Mouse (Mus musculus): ENCODE data around the gene Ubxn2a. TPM values are rescaled to one million over a fixed set of nuclear protein-coding genes. Genes with fewer than 3 reads are reported as not detected.
A peak's percentile ranks its signal among the peaks of the same experiment; 100 is the strongest.

The Ubxn2a gene
- total RNA-seq, 1 experiment from 2014 or later = 37.4 TPM

DNA sequence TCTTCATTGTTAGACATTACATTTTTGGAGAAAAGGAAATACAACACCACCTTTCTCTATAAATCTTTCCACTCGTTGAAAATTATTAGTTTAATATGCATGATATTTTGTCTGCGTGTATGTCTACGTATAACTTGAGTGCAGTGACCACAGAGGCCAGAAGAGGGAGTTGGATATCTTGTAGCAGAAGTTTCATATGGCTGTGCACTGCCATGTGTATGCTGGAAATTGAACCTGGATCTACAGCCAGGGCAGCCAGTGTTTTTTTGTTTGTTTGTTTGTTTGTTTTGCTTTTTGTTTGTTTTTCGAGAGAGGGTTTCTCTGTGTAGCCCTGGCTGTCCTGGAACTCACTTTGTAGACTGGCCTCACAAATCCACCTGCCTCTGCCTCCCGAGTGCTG, 28.5 kb downstream of the Ubxn2a start:
- no peak for DNase-seq

DNA sequence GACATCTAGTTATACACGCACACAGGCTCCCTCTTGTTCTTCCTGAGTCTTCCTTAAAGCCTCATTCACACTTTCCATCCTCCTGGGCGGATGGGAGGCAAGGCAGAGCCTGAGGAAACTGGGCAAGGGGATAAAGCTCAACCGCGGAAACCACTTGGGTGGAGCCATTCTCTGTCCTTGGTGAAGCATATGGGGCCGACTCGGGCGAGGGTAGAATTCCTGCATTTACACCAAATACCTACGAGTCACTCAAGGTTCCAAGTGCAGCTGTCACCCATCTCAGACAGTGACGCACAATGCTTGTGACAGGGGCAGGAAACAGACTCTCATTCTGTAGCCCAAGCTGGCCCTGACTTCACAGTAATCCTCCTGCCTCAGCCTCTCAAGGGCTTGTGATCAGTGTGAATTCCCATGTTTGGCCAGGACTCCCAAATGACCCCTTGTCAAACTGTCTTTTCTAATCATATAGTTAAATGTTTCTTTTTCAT, 29.2 kb downstream of the Ubxn2a start:
- no peak for DNase-seq

DNA sequence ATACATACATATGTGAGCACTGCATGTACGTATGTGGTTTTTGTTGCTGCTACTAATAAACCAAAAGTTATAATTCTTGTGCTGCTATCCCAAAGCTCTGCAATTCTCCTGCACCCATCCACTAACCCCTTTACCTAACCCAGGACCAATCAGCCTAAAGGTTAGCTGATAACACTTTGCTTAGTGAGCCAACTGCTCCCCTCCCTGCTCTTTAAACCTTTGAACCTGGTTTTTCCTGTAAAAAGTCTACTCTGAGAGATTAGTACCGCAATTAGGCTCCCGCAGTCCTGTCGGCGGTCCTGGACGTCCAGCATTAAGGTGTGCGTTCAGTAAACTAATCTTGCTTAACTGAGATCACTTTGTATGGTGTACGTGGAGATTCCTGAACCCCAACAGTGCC, 31.9 kb downstream of the Ubxn2a start:
- no peak for DNase-seq

DNA sequence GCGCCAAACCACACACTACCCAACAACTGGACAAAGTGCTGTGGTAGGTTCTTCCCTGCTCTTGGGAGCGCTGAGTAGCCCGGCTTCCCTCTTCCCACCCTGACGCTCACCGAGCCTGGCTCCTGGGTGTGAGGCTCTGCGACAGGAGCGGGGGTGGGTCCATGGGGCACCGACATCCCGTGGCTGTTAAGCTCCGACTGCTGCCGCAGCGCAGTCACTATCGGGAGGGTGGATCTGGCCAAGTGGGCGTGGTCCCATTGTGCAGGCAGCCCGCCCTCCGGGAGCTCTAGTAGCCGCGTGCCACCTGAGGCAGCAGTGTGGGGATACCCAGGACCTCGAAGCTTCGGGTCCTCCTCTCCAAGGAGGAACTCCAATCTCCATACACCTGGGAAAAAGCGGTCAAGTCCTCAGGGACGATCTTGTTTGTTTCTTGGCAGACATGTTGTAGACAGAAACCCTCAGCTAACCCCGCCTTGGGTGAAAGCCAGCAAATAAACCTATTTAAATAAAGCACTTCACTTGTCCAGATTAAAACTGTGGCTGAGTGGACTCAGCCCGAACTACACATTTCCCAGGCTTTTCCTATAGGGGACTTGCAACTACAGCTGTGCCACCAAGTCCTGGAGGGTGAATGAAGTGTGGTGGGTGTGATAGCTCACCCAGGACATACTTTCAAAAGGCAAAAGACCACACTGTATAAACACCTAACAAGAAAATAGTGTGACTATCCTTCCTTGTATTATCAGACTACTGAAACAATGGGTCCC, 33.2 kb downstream of the Ubxn2a start, which contains the start of gene Mfsd2b:
Gene Mfsd2b, minus strand, starts transcription at position 199 of the 767 bp plus-strand sequence.
- DNase-seq = peak; percentile 87

DNA sequence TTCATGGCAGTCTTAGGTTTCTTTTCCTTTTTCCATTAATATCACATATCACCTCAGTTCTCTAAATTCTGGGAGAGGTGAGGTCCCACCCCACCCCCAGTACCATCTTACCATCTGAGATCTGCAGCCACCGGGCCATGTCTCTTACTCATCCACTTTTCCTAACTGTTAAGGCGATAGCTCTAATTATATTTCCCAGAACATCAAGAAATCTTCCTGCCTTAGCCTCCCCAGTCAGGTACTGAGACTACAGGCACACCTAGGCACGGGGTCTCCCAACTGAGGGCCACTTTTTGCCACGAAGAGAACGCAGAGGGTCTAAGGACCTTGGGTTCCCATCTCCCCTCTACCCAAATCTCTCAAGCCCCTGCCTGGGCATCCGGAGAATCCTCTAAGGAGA, 34.0 kb downstream of the Ubxn2a start:
- no peak for DNase-seq

DNA sequence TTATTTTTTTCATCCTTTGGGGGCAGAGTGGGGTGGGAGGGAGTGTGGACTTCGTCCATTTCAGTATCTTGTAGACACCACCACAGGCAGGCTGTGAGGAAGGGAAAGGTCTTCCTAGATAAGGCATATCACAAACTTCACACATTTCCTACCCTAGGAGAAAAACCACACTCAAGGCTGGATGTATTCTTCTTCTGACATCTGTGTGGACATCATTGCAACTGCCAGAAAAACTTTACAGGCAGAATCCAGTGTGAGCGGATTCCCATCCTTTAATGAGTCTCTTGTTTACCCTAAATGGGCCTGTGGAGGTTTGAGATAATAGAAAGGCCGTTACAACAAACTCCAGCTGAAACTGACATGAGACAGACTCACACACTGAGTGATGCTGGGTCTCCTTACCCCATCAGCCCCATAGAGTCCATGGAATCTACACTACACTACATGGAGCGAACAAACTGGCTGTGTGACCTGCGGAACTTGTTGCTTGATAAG, 34.5 kb downstream of the Ubxn2a start:
- DNase-seq = no peak

DNA sequence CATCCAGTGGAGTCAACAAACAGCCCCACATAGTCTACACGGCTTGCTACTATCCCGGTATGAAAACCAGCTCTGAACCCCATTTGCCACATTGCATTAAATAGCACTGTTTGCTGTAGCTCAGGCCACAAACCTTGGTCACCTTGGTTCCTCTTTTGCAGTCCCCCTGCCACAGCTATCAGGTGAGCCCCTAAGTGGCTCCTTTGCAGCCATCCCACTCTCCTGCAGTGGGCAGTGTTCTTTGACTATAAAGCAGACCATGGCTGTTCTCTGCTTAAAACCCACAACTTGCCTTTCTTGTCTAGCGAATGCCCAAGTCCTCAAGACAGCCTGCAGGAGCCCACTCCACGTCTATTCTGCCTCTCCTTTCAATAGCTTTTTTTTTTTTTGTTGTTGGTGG, 35.2 kb downstream of the Ubxn2a start:
- DNase-seq = no peak

DNA sequence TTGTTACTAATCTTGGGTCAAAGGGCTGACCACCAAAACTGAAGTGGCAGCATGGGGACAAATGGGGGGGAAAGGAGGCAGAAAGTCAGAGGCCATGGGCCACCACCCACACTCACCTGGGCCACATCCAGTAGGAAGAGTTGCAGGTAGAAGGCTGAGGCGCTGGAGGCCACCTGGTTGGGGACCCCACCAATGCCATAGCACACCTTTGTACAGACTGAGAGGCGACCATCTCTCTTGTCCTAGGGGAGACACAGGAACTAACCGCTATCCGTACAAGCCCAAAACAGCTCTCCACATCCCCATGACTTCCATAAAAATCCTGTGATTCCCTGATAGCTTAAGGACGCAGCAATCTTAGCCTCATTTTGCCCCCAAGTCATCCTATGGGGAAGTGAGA, 36.2 kb downstream of the Ubxn2a start:
- DNase-seq = no peak

DNA sequence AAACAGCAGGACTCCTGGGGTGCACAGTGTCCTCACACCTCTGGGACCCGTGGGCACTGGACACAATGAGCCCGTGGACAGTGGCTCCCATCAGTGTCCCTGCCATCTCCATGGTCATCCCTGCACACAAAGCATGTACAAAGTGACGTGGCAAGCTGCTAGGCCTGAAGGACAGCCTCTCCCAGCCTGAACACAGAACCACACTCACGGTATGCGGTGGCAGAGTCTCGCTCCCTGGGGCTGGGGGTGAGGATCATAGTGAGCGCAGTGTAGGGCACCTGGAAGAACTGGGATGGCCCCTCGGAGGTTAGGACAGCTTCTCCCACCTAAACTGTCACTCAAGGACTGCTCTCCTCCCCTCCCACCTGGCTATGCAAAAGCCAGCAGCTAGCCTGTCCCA, 38.6 kb downstream of the Ubxn2a start:
- no peak for DNase-seq

DNA sequence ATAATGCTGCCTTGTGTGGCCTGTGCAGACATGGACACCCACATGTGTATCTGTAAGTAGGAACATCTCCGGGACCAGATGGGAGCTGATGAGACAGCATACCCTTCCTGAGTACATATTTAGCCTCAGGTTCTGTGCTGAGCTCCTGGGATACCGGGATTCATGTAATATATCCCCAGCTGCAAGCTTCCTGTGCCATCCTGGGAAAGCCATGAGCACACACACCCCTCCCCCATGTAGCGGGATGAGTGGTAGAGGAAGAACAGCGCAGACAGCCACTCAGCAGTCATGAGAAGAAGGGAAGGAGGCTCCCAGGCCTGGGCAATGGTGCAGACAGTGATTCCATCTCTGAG, 43.2 kb downstream of the Ubxn2a start:
- no peak for DNase-seq

DNA sequence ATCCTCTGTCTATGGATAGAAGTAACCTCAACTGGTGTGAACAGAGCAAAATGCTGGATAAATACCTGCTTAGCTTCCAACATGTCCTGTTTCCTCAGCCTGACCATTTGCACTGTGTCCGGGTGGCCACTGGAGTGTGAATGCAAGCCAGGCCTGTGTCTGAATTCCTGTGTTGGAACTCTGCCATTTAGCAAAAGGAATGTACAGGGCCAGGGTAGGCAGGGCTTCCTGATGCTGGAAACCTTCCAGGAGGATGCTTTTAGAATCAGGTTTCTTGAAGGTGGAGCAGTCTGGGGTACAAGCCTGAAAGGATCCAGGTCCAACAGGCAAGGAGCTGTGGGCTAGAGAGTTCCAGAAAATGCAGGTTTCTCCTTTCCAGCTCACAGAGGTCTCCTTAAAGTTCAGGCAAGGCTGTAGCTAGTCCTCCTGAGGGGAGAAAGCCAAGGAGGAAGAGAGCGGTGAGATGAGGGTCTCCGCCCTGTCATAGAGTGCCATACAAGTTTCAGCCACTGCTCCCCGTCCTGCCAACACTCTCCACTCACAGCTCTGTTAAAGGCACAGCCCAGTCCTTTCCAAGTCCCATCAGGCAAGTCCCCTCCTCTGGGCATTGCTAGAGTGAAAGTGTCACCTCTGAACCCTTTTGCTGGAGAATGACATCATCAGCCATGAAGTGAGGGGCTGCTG, 43.7 kb downstream of the Ubxn2a start:
- peak; percentile 27 for DNase-seq

DNA sequence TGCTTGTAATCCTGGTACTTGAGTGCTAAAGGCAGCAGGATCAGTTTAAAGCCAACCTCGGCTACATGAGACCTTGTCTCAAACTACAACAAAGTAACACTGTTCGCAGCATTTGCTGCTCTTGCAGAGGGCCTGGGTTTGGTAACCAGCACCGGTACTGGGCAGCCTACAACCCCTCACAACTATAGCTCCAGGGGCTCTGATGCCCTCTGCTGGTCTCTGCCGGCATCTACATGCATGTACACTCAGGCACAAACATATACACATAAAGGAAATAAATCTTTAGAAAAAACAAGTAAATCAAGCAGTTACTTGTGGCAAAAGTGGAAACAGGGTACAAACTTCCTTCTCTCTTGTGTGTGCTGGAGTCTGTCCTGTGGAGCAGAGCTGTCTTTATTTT, 44.8 kb downstream of the Ubxn2a start:
- DNase-seq = no peak

DNA sequence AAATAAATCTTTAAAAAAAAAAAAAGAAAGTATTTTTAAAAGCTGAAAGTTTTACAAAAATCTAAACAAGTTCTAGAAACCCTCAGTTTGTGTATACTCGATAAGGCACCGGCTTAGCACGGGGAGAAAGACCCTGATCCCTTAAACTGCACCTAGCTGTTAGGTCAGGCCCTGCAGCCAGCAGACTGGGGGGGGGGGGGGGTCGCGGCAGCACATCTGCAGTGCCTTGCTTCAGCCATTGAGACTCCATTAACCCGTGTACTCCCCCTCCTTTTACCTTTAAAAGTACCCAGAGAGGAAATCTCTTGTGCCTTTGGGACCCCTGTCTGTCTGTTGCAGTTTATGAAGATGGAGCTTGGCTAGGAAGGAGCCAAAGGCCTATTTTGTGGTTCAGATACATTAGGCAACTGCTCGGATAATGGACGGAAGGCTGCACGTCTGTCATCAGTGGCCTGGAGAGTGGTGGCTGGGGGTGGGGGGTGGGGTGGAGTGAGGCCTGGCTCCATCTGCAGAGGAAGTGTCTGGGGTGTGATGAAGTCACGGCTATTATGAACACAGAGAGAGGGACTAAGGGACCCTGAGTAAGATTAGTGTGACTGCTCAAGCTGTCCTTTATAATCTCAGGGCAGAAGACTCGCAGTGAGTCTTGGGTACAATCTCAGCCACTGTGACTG, 48.1 kb downstream of the Ubxn2a start:
- no peak for DNase-seq

DNA sequence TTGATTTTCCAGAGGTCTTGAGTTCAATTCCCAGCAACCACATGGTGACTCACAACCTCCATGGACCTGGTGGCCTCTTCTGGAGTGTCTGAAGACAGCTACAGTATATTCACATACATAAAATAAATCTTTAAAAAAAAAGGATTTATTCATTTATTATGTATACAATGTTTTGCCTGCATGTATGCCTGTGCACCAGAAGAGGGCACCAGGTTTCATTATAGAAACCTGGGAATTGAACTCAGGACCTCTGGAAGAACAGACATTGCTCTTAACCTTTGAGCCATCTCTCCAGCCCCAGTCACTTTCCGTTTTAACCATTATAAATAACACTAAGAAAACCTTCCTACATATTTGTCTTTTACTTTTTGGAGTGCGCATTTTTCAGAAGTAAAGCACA, 50.7 kb downstream of the Ubxn2a start:
- DNase-seq = no peak

DNA sequence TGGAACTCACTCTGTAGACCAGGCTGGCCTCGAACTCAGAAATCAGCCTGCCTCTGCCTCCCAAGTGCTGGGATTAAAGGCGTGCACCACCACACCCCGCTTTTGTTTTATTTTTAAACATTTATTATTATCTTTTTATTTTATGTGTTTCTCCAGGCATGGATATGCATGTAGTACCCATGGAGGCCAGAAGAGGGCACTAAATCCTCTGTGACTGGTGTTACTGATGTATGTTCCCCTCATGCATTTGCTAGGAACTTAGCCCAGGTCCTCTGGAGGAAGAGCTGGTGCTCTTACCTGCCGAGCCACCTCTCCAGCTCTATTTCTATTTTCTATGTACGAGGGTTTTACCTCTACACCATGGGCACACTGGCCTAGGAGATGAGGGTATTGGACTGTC, 51.3 kb downstream of the Ubxn2a start:
- DNase-seq = peak; percentile 26

DNA sequence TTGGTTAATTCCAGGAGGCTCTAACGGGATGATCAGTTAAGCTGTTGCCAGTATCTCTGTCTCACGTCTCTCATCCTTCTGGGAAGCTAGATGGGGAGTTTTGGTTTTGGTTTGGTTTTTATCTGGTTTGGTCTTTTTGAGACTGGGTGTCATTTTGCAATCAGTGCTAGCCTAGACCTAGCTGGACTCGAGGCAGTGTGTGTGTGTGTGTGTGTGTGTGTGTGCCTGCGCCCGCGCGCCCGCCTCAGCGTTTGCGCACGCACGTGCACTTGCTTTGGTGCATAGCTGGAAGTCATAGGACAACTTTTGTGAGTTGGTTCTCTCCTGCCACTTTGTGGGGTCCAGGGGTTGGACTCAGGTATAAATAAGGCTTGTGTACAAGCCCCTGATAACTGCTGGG, 63.8 kb downstream of the Ubxn2a start:
- DNase-seq = peak; percentile 52

DNA sequence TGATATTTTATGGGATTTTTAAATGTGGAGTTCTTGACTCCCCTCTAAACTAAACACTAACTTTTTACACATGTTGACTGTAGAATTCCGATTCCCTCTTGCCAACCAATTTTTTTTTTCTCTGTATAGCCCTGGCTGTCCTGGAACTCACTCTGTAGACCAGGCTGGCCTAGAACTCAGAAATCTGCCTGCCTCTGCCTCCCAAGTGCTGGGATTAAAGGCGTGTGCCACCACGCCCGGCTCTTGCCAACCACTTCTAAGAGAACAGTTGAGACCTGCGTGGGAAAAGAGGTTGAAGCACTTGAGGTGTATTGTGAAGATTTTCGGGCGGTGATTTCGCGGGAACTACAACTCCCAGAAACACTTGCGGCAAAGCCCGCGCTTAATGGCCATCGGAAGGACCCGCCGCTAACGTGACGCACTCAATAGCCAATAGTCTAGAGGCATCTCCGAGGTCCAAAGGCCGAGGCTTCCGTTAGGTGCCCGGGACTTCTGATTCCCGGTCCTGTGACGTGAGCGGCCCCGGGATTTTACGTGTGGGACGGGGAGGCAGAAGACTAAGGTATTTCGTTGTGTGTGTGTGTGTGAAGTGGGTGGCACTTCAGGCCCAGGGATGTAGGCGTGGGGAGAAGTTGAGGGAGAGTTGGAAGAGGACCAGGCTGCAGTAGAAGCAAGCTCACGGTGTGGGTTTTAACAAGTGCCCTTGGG, 64.5 kb downstream of the Ubxn2a start, which contains the start of gene Wdcp:
Gene Wdcp, plus strand, starts transcription at position 414 of the 708 bp plus-strand sequence.
- peak; percentile 94 for DNase-seq

DNA sequence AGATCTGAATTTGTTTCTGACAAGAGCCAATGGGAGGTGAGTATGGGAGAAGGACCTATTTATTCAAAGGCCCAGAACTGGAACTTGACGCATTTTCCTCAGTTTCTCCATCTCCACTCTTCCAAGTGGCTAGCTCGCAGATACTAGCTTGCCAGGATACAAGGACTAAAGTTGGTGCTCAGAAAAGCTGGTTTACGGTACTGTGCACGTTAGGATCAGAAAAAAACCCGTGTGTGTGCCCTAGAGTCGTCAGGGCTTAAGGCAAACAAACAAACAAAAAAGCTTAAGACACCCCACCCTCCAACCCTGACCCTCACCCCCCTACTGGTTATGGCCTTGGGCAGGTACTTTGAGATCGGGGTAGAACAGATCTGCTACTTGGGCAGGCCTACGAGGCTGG, 65.0 kb downstream of the Ubxn2a start:
- no peak for DNase-seq

DNA sequence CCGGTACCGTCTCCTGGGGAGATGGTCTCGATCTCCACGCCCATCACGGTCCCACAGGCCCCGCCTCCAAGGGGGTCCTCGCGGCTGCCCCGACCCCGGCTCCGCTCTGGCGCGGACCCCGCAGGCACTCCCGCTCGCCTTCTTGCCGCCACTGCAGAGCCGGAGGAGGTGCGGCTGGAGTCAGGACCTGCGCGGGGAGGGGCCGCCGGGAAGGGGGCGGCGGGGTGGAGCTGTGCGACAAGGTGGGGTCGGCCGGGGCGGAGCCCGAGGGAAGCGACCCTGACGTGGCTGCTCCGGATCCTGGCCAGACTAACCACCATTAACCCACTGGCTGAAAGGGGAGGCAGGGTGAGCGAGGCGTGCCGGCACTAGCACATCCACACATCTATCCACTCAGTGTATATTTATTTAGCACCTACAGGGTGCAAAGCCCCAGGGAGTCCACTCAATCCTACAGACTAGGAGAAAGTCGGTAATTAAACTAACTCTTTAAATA, 66.1 kb downstream of the Ubxn2a start, which contains the start of gene Fkbp1b:
Gene Fkbp1b, minus strand, starts transcription at position 200 of the 496 bp plus-strand sequence.
- DNase-seq = peak; percentile 68

DNA sequence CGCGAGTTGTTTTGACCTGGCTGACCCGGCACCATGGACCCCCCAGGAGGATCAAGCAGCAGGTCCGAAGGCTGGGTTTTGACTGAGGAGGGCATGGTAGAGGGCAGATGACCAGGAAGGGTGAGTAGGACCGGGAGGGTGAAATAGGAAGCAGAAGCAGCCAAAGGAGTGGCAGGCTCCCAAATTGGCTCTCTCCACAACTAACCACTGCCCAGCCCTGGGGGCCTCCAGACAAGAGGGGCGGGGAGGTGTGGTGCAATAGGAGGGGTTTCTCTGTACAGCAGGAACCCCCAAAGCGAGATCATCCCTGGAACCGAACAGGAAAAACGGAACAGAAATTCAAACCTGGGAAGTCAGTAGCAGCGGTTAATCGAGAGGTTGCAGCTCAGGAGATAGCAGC, 66.8 kb downstream of the Ubxn2a start:
- DNase-seq = no peak

DNA sequence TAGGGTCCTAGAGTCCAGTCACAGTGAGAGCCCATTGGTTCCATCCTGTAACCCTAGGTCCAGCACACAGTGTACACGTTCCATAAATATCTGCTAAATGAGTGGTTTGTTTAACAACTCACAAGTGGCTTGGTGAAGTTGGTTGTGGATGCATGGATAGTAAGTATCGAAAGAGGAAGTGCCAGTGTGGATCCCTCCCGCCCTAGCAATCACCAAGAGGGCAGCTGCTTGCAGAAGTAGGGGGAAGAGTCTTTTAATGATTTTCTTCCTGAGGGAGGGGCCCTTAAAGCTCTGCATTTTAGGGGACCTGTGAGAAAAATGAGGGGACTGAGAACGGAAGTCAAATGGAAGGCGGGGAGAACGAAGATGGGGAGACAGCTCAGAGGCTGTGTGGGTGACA, 67.5 kb downstream of the Ubxn2a start:
- no peak for DNase-seq

DNA sequence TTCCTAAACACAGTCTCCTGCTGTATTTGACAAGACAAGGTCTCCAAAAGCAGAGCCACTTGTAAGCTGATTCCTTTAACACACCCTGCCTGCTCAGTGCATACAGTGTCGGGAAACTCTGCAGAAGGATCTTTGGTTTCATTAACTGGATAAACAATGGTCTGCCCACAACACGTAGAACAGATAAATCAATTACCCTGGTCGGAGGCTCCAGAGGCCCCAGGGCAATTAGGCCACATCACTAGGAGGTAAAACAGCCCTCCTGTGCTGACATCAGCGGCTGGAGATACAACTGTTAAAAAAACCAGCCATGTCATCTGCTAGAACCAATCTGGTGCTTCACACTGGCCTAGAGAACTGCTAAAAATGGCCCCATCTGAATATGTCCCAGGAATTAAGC, 70.5 kb downstream of the Ubxn2a start:
- DNase-seq = peak; percentile 49
